Mouse (Mus musculus): Measurements from ENCODE around the gene Methig1. TPM values are rescaled to one million over a fixed set of nuclear protein-coding genes. Genes with fewer than 3 reads are reported as not detected.
A peak's percentile ranks its signal among the peaks of the same experiment; 100 is the strongest.
"Not testable (repeated sequence)": the region's sequence is repeated elsewhere in the genome, so short reads cannot be mapped to it uniquely, and the experiment has no call there.

Methig1 gene
- total RNA-seq, 1 experiment from 2014 or later: not detected

GRCm38 (mm10) chr15:100417854-100418450 lies 65.0 kb downstream of the Methig1 start:
- no peak for ATAC-seq (ENCODE audit: extremely low read depth, insufficient number of reproducible peaks, low FRiP score, poor library complexity, severe bottlenecking)

- no peak for ATAC-seq (ENCODE audit: extremely low read depth, insufficient number of reproducible peaks, low FRiP score, poor library complexity, severe bottlenecking)
Observed at GRCm38 (mm10) chr15:100419311-100419710, 66.4 kb downstream of the Methig1 start.

GRCm38 (mm10) chr15:100419901-100420745 lies 67.2 kb downstream of the Methig1 start:
- no peak for ATAC-seq (ENCODE audit: extremely low read depth, insufficient number of reproducible peaks, low FRiP score, poor library complexity, severe bottlenecking)

- ATAC-seq (ENCODE audit: extremely low read depth, insufficient number of reproducible peaks, low FRiP score, poor library complexity, severe bottlenecking): no peak
Observed at GRCm38 (mm10) chr15:100421059-100421757, 68.3 kb downstream of the Methig1 start.

GRCm38 (mm10) chr15:100421758-100422197 lies 68.8 kb downstream of the Methig1 start, which contains the start of gene Gm5475:
Gm5475 (plus strand) TSS chr15:100422147.
- ATAC-seq (ENCODE audit: extremely low read depth, insufficient number of reproducible peaks, low FRiP score, poor library complexity, severe bottlenecking): not testable (repeated sequence)

GRCm38 (mm10) chr15:100422476-100422875 lies 69.5 kb downstream of the Methig1 start:
- ATAC-seq (ENCODE audit: extremely low read depth, insufficient number of reproducible peaks, low FRiP score, poor library complexity, severe bottlenecking): no peak

GRCm38 (mm10) chr15:100422899-100423860 lies 70.2 kb downstream of the Methig1 start:
- peak; percentile 78 for ATAC-seq (ENCODE audit: extremely low read depth, insufficient number of reproducible peaks, low FRiP score, poor library complexity, severe bottlenecking)

- no peak for ATAC-seq (ENCODE audit: extremely low read depth, insufficient number of reproducible peaks, low FRiP score, poor library complexity, severe bottlenecking)
Observed at GRCm38 (mm10) chr15:100423916-100424315, 71.0 kb downstream of the Methig1 start.

GRCm38 (mm10) chr15:100424396-100425122 lies 71.6 kb downstream of the Methig1 start, which contains the start of gene Slc11a2:
Slc11a2 (minus strand) TSS chr15:100425072.
- no peak for ATAC-seq (ENCODE audit: extremely low read depth, insufficient number of reproducible peaks, low FRiP score, poor library complexity, severe bottlenecking)

- ATAC-seq (ENCODE audit: extremely low read depth, insufficient number of reproducible peaks, low FRiP score, poor library complexity, severe bottlenecking): no peak
Observed at GRCm38 (mm10) chr15:100428296-100428905, 75.5 kb downstream of the Methig1 start.

- ATAC-seq (ENCODE audit: extremely low read depth, insufficient number of reproducible peaks, low FRiP score, poor library complexity, severe bottlenecking): no peak
Observed at GRCm38 (mm10) chr15:100429959-100430565, 77.1 kb downstream of the Methig1 start.

- ATAC-seq (ENCODE audit: extremely low read depth, insufficient number of reproducible peaks, low FRiP score, poor library complexity, severe bottlenecking): no peak
Observed at GRCm38 (mm10) chr15:100433234-100433633, 80.3 kb downstream of the Methig1 start.

Other genes starting within 250 kb of the Methig1 start
- 81.8 and 86.3 TPM in 2 replicates for gene Atf1, start 125.3 kb upstream of the Methig1 start, total RNA-seq (2017)
- gene Tmprss12, start 72.3 kb upstream of the Methig1 start, total RNA-seq (2017): not detected in 2 replicates
- gene Mettl7a1, start 49.0 kb upstream of the Methig1 start, total RNA-seq (2017): 18.3 and 21.2 TPM in 2 replicates
- gene Mettl7a3, start 18.2 kb upstream of the Methig1 start, total RNA-seq (2017): not detected in 2 replicates
- gene Mettl7a2, start 51 bp downstream of the Methig1 start, total RNA-seq (2017): not detected in 2 replicates
- not detected in 2 replicates for gene Higd1c, start 11.4 kb downstream of the Methig1 start, total RNA-seq (2017)
- not detected in 2 replicates for gene Gm5475, start 69.0 kb downstream of the Methig1 start, total RNA-seq (2017)
- gene Slc11a2, start 71.9 kb downstream of the Methig1 start, total RNA-seq (2017): 7.6 and 7.9 TPM in 2 replicates
- 28.9 and 30.2 TPM in 2 replicates for gene Letmd1, start 115.9 kb downstream of the Methig1 start, total RNA-seq (2017)
- gene Csrnp2, start 142.3 kb downstream of the Methig1 start, total RNA-seq (2017): 2.9 and 3.1 TPM in 2 replicates
- gene Tfcp2, start 198.9 kb downstream of the Methig1 start, total RNA-seq (2017): 6.5 and 12.8 TPM in 2 replicates
- 16.7 and 27.8 TPM in 2 replicates for gene Pou6f1, start 246.8 kb downstream of the Methig1 start, total RNA-seq (2017)